Mouse (Mus musculus): ENCODE data around the gene Frmpd1. TPM values are rescaled to one million over a fixed set of nuclear protein-coding genes. Genes with fewer than 3 reads are reported as not detected.

Frmpd1 gene
- polyA plus RNA-seq, 1 experiment: 0.67 TPM

- Histone ChIP-seq H3K4me1 (replicated peaks; ENCODE audit: control insufficient read depth, insufficient read depth, low read length) (no peaks in the 10 kb centered on the region), H3K27me3 (ENCODE audit: control insufficient read depth, insufficient read depth, low read length) (no peaks in the 10 kb centered on the region), H3K36me3 (ENCODE audit: control insufficient read depth, insufficient read depth, low read length) (no peaks in the 10 kb centered on the region), H3K27ac (ENCODE audit: control insufficient read depth, insufficient read depth, low read length) (no peak overlapping the region), H3K4me3 (ENCODE audit: control insufficient read depth, insufficient read depth, low read length) (no peak overlapping the region)
- WGBS: 46% methylated on average over 9 of the region's 9 CpGs
- TF ChIP-seq CTCF (IDR thresholded peaks at IDR 0.05; ENCODE audit: borderline replicate concordance, control insufficient read depth, extremely low read depth, insufficient read depth, low read length, poor library complexity): no peak
- no peak for TF ChIP-seq POLR2A (IDR thresholded peaks at IDR 0.05; ENCODE audit: control insufficient read depth, extremely low read depth, insufficient read depth, low read length, poor library complexity)
- no peak for DNase-seq
Measured at GRCm38 (mm10) chr4:45158608-45159007, 26.1 kb upstream of the Frmpd1 start.

GRCm38 (mm10) chr4:45160773-45161172, 23.9 kb upstream of the Frmpd1 start:
- Histone ChIP-seq H3K4me1 (replicated peaks; ENCODE audit: control insufficient read depth, insufficient read depth, low read length) (no peaks in the 10 kb centered on the region), H3K27ac (ENCODE audit: control insufficient read depth, insufficient read depth, low read length) (no peak overlapping the region), H3K4me3 (ENCODE audit: control insufficient read depth, insufficient read depth, low read length) (no peak overlapping the region), H3K36me3 (ENCODE audit: control insufficient read depth, insufficient read depth, low read length) (no peaks in the 10 kb centered on the region), H3K27me3 (ENCODE audit: control insufficient read depth, insufficient read depth, low read length) (no peaks in the 10 kb centered on the region)
- WGBS: 80% methylated on average over 6 of the region's 6 CpGs
- TF ChIP-seq CTCF (IDR thresholded peaks at IDR 0.05; ENCODE audit: borderline replicate concordance, control insufficient read depth, extremely low read depth, insufficient read depth, low read length, poor library complexity) (no peak), POLR2A (IDR thresholded peaks at IDR 0.05; ENCODE audit: control insufficient read depth, extremely low read depth, insufficient read depth, low read length, poor library complexity) (no peak)
- DNase-seq: no peak

GRCm38 (mm10) chr4:45163711-45164110, 21.0 kb upstream of the Frmpd1 start:
- H3K27ac ChIP-seq (ENCODE audit: control insufficient read depth, insufficient read depth, low read length): no peak overlapping the region
- H3K36me3 ChIP-seq (ENCODE audit: control insufficient read depth, insufficient read depth, low read length): no peaks in the 10 kb centered on the region
- no peak for TF ChIP-seq CTCF (IDR thresholded peaks at IDR 0.05; ENCODE audit: borderline replicate concordance, control insufficient read depth, extremely low read depth, insufficient read depth, low read length, poor library complexity)
- no peak for TF ChIP-seq POLR2A (IDR thresholded peaks at IDR 0.05; ENCODE audit: control insufficient read depth, extremely low read depth, insufficient read depth, low read length, poor library complexity)
- no peaks in the 10 kb centered on the region for H3K27me3 ChIP-seq (ENCODE audit: control insufficient read depth, insufficient read depth, low read length)
- no peaks in the 10 kb centered on the region for H3K4me1 ChIP-seq (replicated peaks; ENCODE audit: control insufficient read depth, insufficient read depth, low read length)
- DNase-seq: no peak
- 22% methylated on average over 1 of the region's 1 CpGs for WGBS
- H3K4me3 ChIP-seq (ENCODE audit: control insufficient read depth, insufficient read depth, low read length): no peak overlapping the region

GRCm38 (mm10) chr4:45165477-45165876, 19.2 kb upstream of the Frmpd1 start:
- WGBS: 93% methylated on average over 1 of the region's 1 CpGs
- DNase-seq: no peak
- no peaks in the 10 kb centered on the region for H3K27me3 ChIP-seq (ENCODE audit: control insufficient read depth, insufficient read depth, low read length)
- no peak overlapping the region for H3K4me3 ChIP-seq (ENCODE audit: control insufficient read depth, insufficient read depth, low read length)
- TF ChIP-seq POLR2A (IDR thresholded peaks at IDR 0.05; ENCODE audit: control insufficient read depth, extremely low read depth, insufficient read depth, low read length, poor library complexity): no peak
- no peak for TF ChIP-seq CTCF (IDR thresholded peaks at IDR 0.05; ENCODE audit: borderline replicate concordance, control insufficient read depth, extremely low read depth, insufficient read depth, low read length, poor library complexity)
- H3K4me1 ChIP-seq (replicated peaks; ENCODE audit: control insufficient read depth, insufficient read depth, low read length): no peaks in the 10 kb centered on the region
- H3K36me3 ChIP-seq (ENCODE audit: control insufficient read depth, insufficient read depth, low read length): no peaks in the 10 kb centered on the region
- no peak overlapping the region for H3K27ac ChIP-seq (ENCODE audit: control insufficient read depth, insufficient read depth, low read length)

GRCm38 (mm10) chr4:45165955-45166354, 18.7 kb upstream of the Frmpd1 start:
- Histone ChIP-seq H3K27ac (ENCODE audit: control insufficient read depth, insufficient read depth, low read length) (no peak overlapping the region), H3K4me1 (replicated peaks; ENCODE audit: control insufficient read depth, insufficient read depth, low read length) (no peaks in the 10 kb centered on the region), H3K4me3 (ENCODE audit: control insufficient read depth, insufficient read depth, low read length) (no peak overlapping the region), H3K36me3 (ENCODE audit: control insufficient read depth, insufficient read depth, low read length) (no peaks in the 10 kb centered on the region), H3K27me3 (ENCODE audit: control insufficient read depth, insufficient read depth, low read length) (no peaks in the 10 kb centered on the region)
- no peak for DNase-seq
- TF ChIP-seq CTCF (IDR thresholded peaks at IDR 0.05; ENCODE audit: borderline replicate concordance, control insufficient read depth, extremely low read depth, insufficient read depth, low read length, poor library complexity): no peak
- TF ChIP-seq POLR2A (IDR thresholded peaks at IDR 0.05; ENCODE audit: control insufficient read depth, extremely low read depth, insufficient read depth, low read length, poor library complexity): no peak
- WGBS: 91% methylated on average over 3 of the region's 3 CpGs

- no peak for TF ChIP-seq CTCF (IDR thresholded peaks at IDR 0.05; ENCODE audit: borderline replicate concordance, control insufficient read depth, extremely low read depth, insufficient read depth, low read length, poor library complexity)
- TF ChIP-seq POLR2A (IDR thresholded peaks at IDR 0.05; ENCODE audit: control insufficient read depth, extremely low read depth, insufficient read depth, low read length, poor library complexity): no peak
- H3K4me1 ChIP-seq (replicated peaks; ENCODE audit: control insufficient read depth, insufficient read depth, low read length): no peaks in the 10 kb centered on the region
- no peak overlapping the region for H3K4me3 ChIP-seq (ENCODE audit: control insufficient read depth, insufficient read depth, low read length)
- no peaks in the 10 kb centered on the region for H3K27me3 ChIP-seq (ENCODE audit: control insufficient read depth, insufficient read depth, low read length)
- H3K36me3 ChIP-seq (ENCODE audit: control insufficient read depth, insufficient read depth, low read length): no peaks in the 10 kb centered on the region
- DNase-seq: no peak
- WGBS: 89% methylated on average over 9 of the region's 9 CpGs
- no peak overlapping the region for H3K27ac ChIP-seq (ENCODE audit: control insufficient read depth, insufficient read depth, low read length)
Measured at GRCm38 (mm10) chr4:45171340-45171739, 13.3 kb upstream of the Frmpd1 start.

Measured in thymus, adult 2 months (tissue).